Mouse (Mus musculus): ENCODE results near the gene Sirt4. TPM values are rescaled to one million over a fixed set of nuclear protein-coding genes. Genes with fewer than 3 reads are reported as not detected.

The Sirt4 gene
- total and polyA plus RNA-seq, 2 experiments from 2014 or later: 25.6 to 27.0 TPM

DNA sequence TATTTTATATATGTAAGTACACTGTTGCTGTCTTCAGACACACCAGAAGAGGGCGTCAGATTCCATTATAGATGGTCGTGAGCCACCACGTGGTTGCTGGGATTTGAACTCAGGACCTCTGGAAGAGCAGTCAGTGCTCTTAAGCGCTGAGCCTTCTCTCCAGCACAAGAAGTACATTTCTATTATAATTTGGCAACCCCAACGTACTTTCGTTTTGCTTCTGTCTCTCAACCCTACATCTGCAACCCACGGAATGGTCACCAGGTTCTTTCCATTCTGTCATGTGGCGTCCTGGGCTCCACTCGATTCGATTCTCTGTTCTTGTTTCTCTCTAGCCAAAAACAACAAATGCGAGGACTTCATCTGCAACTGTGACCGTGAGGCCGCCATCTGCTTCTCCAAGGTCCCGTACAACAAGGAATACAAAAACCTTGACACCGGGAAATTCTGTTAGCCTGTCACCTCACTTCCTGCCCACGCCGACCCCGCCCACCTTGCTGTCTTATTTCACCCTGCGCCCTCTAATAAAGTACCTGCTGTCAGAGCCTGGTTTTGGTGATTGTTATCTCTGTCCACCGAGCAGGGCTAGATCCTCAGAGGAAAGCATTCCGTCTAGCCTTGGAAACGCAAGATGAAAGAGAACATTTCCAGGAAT, 10.2 kb downstream of the Sirt4 start:
- Histone ChIP-seq H3K9ac (replicated peaks; ENCODE audit: low read length, poor library complexity, severe bottlenecking) (no peak overlapping the region), H3K4me1 (ENCODE audit: insufficient read depth, low read length) (no peaks in the 10 kb centered on the region), H3K36me3 (ENCODE audit: insufficient read depth, low read length) (peaks cover 3% of the 10 kb centered on the region; the same call in 1 of the 2 replicates), H3K4me3 (ENCODE audit: low read depth, low read length) (no peak overlapping the region), H3K4me2 (ENCODE audit: low read depth, low read length, poor library complexity, severe bottlenecking) (no peak overlapping the region), H3K27ac (ENCODE audit: low read depth, low read length) (no peak overlapping the region), H3K27me3 (ENCODE audit: insufficient read depth, low read length) (no peaks in the 10 kb centered on the region), H3K9me3 (ENCODE audit: low read length) (no peaks in the 10 kb centered on the region)
- 77% methylated on average over 22 of the region's 22 CpGs for WGBS
- ATAC-seq (ENCODE audit: low FRiP score) (no peak), DNase-seq (ENCODE audit: low spot score) (no peak)
- no peak for TF ChIP-seq CTCF (IDR thresholded peaks at IDR 0.05)

DNA sequence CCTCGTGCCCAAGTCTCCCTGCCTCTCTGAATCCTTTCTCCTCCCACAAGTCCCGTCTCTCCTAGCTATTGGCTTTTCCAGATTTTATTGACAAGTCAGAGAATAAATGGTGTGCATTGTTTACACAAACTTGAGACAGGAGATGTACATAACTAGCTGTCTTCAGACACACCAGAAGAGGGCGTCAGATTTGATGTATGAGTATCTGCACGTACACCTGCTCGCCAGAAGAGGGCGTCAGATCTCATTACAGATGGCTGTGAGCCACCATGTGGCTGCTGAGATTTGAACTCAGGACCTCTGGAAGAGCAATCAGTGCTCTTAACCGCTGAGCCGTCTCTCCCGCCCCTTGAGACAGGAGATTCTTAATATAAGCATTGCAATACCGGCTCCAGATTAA, 11.3 kb downstream of the Sirt4 start:
- WGBS: 71% methylated on average over 10 of the region's 10 CpGs
- no peak overlapping the region for H3K9ac ChIP-seq (replicated peaks; ENCODE audit: low read length, poor library complexity, severe bottlenecking)
- ATAC-seq (ENCODE audit: low FRiP score) (no peak), DNase-seq (ENCODE audit: low spot score) (no peak)
- H3K4me3 ChIP-seq (ENCODE audit: low read depth, low read length): no peak overlapping the region
- no peaks in the 10 kb centered on the region for H3K9me3 ChIP-seq (ENCODE audit: low read length)
- H3K4me1 ChIP-seq (ENCODE audit: insufficient read depth, low read length): no peaks in the 10 kb centered on the region
- TF ChIP-seq CTCF (IDR thresholded peaks at IDR 0.05): peak; percentile 61
- H3K27me3 ChIP-seq (ENCODE audit: insufficient read depth, low read length): no peaks in the 10 kb centered on the region
- H3K27ac ChIP-seq (ENCODE audit: low read depth, low read length): no peak overlapping the region
- H3K36me3 ChIP-seq (ENCODE audit: insufficient read depth, low read length): peaks cover 3% of the 10 kb centered on the region; the same call in 1 of the 2 replicates
- no peak overlapping the region for H3K4me2 ChIP-seq (ENCODE audit: low read depth, low read length, poor library complexity, severe bottlenecking)

DNA sequence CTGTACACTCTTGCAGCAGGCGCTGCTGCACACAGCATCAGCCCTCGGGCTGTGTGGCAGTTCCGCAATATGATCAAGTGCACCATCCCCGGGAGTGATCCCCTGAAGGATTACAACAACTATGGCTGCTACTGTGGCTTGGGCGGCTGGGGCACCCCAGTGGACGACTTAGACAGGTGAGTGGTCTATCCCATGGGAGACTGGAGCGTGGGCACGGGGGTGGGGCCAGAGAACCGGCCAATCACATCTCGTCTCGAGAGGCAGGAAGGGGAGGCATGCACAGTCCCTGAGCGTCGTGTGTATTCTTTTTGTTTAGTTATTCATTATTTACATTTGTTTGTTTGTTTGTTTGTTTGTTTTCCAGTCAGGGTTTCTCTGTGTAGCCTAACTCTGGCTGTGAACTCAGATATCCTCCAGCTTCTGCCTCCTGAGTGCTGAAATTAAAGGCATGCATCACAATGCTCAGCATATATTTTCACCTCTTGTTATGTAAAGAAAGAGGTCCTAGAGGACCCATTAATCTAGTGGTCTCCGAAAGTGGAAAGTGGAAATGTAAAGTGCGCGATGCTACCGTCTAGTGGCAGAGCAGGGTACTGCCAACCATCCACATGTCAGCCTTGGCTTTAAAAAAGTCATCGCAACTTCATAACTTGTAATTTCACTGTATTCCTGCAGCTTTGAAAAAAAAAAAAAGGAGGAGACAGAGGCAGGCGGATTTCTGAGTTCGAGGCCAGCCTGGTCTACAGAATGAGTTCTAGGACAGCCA, 13.6 kb downstream of the Sirt4 start:
- Histone ChIP-seq H3K9ac (replicated peaks; ENCODE audit: low read length, poor library complexity, severe bottlenecking) (no peak overlapping the region), H3K27ac (ENCODE audit: low read depth, low read length) (no peak overlapping the region), H3K4me3 (ENCODE audit: low read depth, low read length) (no peak overlapping the region), H3K27me3 (ENCODE audit: insufficient read depth, low read length) (no peaks in the 10 kb centered on the region), H3K4me1 (ENCODE audit: insufficient read depth, low read length) (no peaks in the 10 kb centered on the region), H3K4me2 (ENCODE audit: low read depth, low read length, poor library complexity, severe bottlenecking) (no peak overlapping the region), H3K9me3 (ENCODE audit: low read length) (no peaks in the 10 kb centered on the region), H3K36me3 (ENCODE audit: insufficient read depth, low read length) (no peaks in the 10 kb centered on the region)
- peak; percentile 86 for TF ChIP-seq CTCF (IDR thresholded peaks at IDR 0.05)
- no peak for ATAC-seq (ENCODE audit: low FRiP score)
- peak; percentile 58 for DNase-seq (ENCODE audit: low spot score)
- 31% methylated on average over 20 of the region's 20 CpGs for WGBS

DNA sequence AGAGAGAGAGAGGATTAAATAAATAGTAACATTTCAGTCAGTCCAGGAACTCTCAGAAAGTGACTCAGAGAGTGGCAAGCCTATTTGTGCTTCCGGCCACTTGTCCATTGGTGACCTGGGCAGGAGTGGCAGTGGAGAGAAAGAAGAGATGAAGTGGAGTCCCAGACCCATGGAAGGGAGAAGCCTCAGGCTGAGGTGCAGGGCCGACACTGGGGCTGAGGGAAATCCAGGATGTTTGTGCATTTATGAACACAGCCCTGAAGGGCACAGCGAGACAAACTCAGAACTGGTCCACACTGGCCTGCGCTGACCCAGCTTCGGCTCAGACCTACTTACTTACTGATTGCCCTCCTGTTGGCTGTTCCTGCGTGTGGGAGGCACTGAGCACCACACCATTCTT, 14.7 kb downstream of the Sirt4 start:
- 70% methylated on average over 6 of the region's 6 CpGs for whole genome bisulfite sequencing
- DNase-seq (ENCODE audit: low spot score) (no peak), ATAC-seq (ENCODE audit: low FRiP score) (no peak)
- Histone ChIP-seq H3K4me1 (ENCODE audit: insufficient read depth, low read length) (no peaks in the 10 kb centered on the region), H3K9me3 (ENCODE audit: low read length) (no peaks in the 10 kb centered on the region), H3K4me2 (ENCODE audit: low read depth, low read length, poor library complexity, severe bottlenecking) (no peak overlapping the region), H3K4me3 (ENCODE audit: low read depth, low read length) (no peak overlapping the region), H3K9ac (replicated peaks; ENCODE audit: low read length, poor library complexity, severe bottlenecking) (no peak overlapping the region), H3K27me3 (ENCODE audit: insufficient read depth, low read length) (no peaks in the 10 kb centered on the region), H3K36me3 (ENCODE audit: insufficient read depth, low read length) (no peaks in the 10 kb centered on the region), H3K27ac (ENCODE audit: low read depth, low read length) (no peak overlapping the region)
- TF ChIP-seq CTCF (IDR thresholded peaks at IDR 0.05): no peak

DNA sequence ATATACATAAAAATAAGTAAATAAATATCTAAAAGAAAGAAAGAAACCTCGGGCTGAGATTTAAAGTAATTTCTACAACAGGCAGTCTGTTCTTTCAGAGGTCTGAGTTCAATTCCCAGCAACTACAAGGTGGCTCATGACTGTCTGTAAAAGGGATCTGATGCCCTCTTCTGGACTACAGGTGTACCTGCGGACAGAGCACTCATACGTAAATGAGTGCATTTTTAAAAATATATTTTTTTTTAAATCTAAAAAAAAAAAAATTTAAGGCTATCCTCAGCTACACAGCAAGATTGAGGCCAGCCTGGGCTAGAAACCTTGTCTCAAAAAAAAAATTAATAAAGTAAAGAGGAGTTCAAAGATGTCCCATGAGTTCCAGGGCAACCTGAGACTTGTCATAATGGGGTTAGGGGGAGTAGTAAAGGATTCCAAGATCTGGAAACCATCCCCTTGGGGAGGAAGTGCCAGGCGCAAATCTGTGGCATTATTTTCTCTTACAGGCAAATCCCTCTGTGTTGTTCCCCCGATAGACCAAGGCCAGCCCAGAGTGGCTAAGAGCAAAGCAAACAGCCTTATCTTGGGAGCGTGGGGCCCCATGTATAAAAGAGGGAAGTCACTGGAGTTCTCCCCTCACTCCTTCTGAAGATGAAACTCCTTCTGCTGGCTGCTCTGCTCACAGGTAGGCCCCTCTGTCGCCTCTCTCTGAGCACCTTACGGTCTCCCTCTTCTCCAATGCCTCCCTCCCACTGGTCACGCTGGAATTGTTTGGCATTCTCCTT, 18.7 kb downstream of the Sirt4 start, which contains the start of gene Pla2g1b:
Gene Pla2g1b (plus strand): TSS at position 621 of the 779 bp plus-strand sequence.
- TF ChIP-seq CTCF (IDR thresholded peaks at IDR 0.05): peak; percentile 48
- ATAC-seq (ENCODE audit: low FRiP score): no peak
- Histone ChIP-seq H3K4me3 (ENCODE audit: low read depth, low read length) (no peak within 1 kb of the TSS), H3K9me3 (ENCODE audit: low read length) (no peaks in the 10 kb centered on the region), H3K4me2 (ENCODE audit: low read depth, low read length, poor library complexity, severe bottlenecking) (no peak within 1 kb of the TSS), H3K27ac (ENCODE audit: low read depth, low read length) (no peak within 1 kb of the TSS), H3K9ac (replicated peaks; ENCODE audit: low read length, poor library complexity, severe bottlenecking) (no peak within 1 kb of the TSS), H3K4me1 (ENCODE audit: insufficient read depth, low read length) (no peaks in the 10 kb centered on the region), H3K36me3 (ENCODE audit: insufficient read depth, low read length) (no peaks in the 10 kb centered on the region), H3K27me3 (ENCODE audit: insufficient read depth, low read length) (no peaks in the 10 kb centered on the region)
- 53% methylated on average over 9 of the region's 9 CpGs for WGBS
- DNase-seq (ENCODE audit: low spot score): no peak

Measured in midbrain, postnatal 0 days (tissue).